Mouse (Mus musculus): Measurements from ENCODE around the gene Efna3. TPM values are rescaled to one million over a fixed set of nuclear protein-coding genes. Genes with fewer than 3 reads are reported as not detected.

Efna3 gene
- polyA plus RNA-seq, 1 experiment from 2014 or later, result 62.5 TPM

DNA sequence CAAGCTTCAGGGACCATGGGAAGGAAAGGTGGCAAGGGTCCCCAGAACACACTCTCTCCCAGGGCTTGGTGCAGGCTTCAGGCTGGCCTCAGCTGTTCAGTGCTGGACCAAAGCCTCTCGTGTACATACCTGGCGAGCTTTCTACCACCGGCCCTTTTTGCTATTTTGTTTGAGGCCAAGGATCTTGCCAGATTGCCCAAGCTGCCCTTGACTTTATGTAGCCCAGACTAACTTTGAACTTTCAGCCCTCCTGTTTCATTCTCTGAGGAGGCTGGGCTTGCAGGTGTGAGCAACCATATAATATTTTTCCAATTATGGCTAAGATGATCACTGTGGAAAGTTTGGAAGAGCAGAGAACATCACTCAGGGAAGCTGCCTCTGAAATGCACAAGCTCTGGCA lies 38.5 kb downstream of the Efna3 start:
- Histone ChIP-seq H3K9me3 (ENCODE audit: control insufficient read depth, low read length) (no peaks in the 10 kb centered on the region), H3K4me1 (replicated peaks; ENCODE audit: control insufficient read depth, insufficient read depth, low read length) (peaks cover 23% of the 10 kb centered on the region), H3K27ac (no peak overlapping the region), H3K36me3 (replicated peaks; ENCODE audit: control insufficient read depth, insufficient read depth) (no peaks in the 10 kb centered on the region), H3K4me2 (replicated peaks) (no peak overlapping the region), H3K9ac (no peak overlapping the region), H3K27me3 (ENCODE audit: control insufficient read depth, insufficient read depth, low read length) (peaks cover 17% of the 10 kb centered on the region), H3K4me3 (replicated peaks; ENCODE audit: low read length) (no peak overlapping the region)
- ATAC-seq (ENCODE audit: low FRiP score) (no peak), DNase-seq (ENCODE audit: low spot score) (no peak)
- 95% methylated on average over 3 of the region's 3 CpGs for WGBS

DNA sequence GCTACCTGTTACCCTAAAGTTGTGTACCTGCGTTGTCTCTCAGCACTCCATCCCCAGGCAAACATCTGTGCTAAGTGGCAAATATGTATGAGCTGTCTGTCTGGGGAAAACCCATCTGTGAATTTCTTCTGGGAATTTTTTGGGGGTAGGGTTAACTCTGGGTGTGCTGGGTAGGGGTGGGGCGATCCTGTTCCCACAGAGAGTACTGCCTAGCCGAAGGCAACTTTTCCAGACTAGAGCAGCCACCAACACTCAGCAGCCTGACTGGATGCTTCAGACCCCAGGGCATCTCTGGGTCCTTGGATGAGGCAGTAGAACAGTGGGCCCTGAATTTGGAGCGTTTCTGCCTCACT lies 40.5 kb downstream of the Efna3 start:
- Histone ChIP-seq H3K4me3 (replicated peaks; ENCODE audit: low read length) (no peak overlapping the region), H3K9me3 (ENCODE audit: control insufficient read depth, low read length) (no peaks in the 10 kb centered on the region), H3K9ac (no peak overlapping the region), H3K27me3 (ENCODE audit: control insufficient read depth, insufficient read depth, low read length) (peaks cover 29% of the 10 kb centered on the region), H3K4me1 (replicated peaks; ENCODE audit: control insufficient read depth, insufficient read depth, low read length) (peaks cover 28% of the 10 kb centered on the region), H3K4me2 (replicated peaks) (no peak overlapping the region; the same call in 1 of the 2 replicates), H3K36me3 (replicated peaks; ENCODE audit: control insufficient read depth, insufficient read depth) (no peaks in the 10 kb centered on the region), H3K27ac (no peak overlapping the region)
- ATAC-seq (ENCODE audit: low FRiP score), result no peak
- WGBS, result 19% methylated on average over 4 of the region's 4 CpGs
- no peak for DNase-seq (ENCODE audit: low spot score)

DNA sequence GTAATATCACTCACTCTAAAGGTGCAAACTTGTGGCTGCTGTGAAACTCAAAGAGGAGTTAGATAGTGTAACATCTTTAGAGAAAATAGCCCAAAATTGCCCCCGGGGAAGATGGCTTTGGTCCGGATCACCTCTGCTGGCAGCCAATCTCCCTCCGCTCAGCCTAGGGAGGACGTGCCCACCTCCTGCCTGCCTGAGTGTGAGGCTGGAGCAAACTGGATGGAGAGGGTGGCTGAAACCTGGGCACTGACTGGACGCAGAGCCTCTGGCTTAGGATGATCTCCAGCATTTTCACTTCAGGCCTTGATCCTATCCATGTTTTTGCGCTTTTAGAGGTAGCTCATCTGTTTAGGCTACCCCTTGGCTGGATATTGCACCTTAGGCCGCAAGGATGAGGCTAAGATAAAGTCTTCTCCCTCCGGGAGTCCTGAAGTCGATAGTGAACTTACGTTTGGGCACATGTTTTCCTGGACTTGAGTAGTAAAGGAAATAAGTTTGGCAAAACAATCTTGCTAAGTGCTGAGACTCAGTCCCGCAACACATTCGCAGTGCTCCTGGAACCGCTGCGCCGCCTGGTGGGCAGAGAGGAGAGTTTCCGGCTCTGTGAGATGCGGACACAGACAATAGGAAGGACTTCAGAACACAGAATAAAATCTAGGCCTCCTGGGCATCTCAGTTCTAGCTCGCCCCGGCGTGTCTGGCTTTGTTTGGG lies 41.0 kb downstream of the Efna3 start:
- peak; percentile 89 for DNase-seq (ENCODE audit: low spot score)
- Histone ChIP-seq H3K4me3 (replicated peaks; ENCODE audit: low read length) (peak overlapping the region; percentile 46), H3K4me2 (replicated peaks) (peak overlapping the region; percentile 95), H3K9me3 (ENCODE audit: control insufficient read depth, low read length) (no peaks in the 10 kb centered on the region), H3K27ac (no peak overlapping the region), H3K9ac (peak overlapping the region; percentile 61), H3K36me3 (replicated peaks; ENCODE audit: control insufficient read depth, insufficient read depth) (no peaks in the 10 kb centered on the region), H3K4me1 (replicated peaks; ENCODE audit: control insufficient read depth, insufficient read depth, low read length) (peaks cover 28% of the 10 kb centered on the region), H3K27me3 (ENCODE audit: control insufficient read depth, insufficient read depth, low read length) (peaks cover 29% of the 10 kb centered on the region)
- ATAC-seq (ENCODE audit: low FRiP score), result no peak
- WGBS, result 11% methylated on average over 20 of the region's 20 CpGs

DNA sequence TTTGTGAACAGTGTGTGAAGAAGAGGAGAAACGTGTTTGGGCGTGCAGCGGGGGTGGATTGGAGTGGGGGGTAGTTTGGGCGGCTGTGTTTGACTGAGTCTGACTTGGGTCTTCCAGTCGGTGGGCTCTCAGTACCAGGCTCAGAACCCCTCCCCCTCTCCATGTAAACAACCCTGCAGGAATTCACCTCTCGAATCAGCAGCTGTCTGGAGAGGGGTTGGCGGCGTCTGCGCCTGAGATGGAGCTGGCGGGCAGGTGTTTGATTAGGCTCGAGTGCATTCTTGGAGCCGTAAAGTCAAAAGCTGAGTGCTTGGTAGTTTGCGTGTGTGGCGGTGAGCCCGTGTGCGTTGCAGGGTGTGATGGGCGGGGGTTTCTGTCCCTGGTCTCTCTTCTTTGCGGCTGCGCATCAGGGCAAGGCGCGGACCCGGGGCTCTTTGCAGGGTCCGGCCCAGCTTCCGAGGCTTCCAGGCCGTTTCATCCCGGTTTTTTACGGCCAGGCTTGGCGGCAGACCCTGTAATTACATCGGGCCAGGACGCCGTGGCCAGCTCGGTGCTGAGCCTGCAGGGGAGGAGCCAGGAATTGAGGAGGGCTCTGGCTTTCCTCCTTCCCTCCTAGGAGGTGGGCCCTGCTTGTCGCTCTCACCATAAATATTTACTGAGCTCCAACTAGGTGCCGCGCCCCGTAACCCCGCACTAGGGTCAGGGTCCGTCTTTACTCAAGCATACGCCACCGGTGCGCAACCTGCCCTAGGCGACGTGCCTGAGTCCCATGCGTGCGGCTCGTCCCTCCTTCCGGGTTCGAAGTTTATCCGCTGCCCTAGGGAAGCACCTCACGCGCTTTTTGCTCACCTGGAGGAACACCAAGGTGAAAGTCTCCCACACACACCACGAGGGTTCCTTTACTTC lies 41.9 kb downstream of the Efna3 start, which contains the start of gene Efna1:
TSS of gene Efna1 (minus strand) at position 537 of the 906 bp plus-strand sequence.
- H3K27ac ChIP-seq, result no peak within 1 kb of the TSS; the same call in 1 of the 2 replicates
- peak; percentile 44 for DNase-seq (ENCODE audit: low spot score)
- peak; percentile 25; the same call in 1 of the 2 replicates for ATAC-seq (ENCODE audit: low FRiP score)
- WGBS, result under 1% methylated on average over 52 of the region's 52 CpGs
- peak within 1 kb of the TSS; percentile 46 for H3K4me3 ChIP-seq (replicated peaks; ENCODE audit: low read length)
- peak within 1 kb of the TSS; percentile 61 for H3K9ac ChIP-seq
- H3K9me3 ChIP-seq (ENCODE audit: control insufficient read depth, low read length), result no peaks in the 10 kb centered on the region
- H3K36me3 ChIP-seq (replicated peaks; ENCODE audit: control insufficient read depth, insufficient read depth), result no peaks in the 10 kb centered on the region
- H3K4me1 ChIP-seq (replicated peaks; ENCODE audit: control insufficient read depth, insufficient read depth, low read length), result peaks cover 28% of the 10 kb centered on the region
- peak within 1 kb of the TSS; percentile 95 for H3K4me2 ChIP-seq (replicated peaks)
- peaks cover 29% of the 10 kb centered on the region for H3K27me3 ChIP-seq (ENCODE audit: control insufficient read depth, insufficient read depth, low read length)

DNA sequence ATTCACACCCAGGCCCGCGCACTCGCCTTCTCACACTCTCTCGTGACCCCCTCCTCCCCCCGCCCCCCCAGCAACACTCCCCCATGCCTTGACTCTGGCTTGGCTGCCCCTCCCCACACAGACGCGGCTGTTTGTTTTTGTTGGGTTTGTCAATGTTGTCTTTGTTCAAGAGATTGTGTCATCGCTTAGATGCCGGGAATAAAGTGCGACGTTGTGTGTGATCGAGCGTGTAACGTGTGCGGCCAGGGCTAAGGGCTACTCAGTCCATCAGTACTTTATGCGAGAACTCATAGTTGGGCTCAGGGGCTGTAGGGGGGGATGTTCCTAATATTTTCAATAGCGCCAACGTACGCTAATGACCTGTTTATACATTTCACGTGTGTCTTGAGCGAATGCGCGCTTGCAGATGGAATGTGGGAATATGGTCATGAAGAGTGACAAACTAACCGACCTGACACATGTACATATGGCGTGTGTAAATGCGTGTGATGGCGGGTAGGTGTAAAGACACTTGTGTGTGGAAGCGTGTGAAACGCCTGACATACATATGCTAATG lies 42.6 kb downstream of the Efna3 start:
- H3K27me3 ChIP-seq (ENCODE audit: control insufficient read depth, insufficient read depth, low read length), result peaks cover 29% of the 10 kb centered on the region
- under 1% methylated on average over 28 of the region's 29 CpGs for WGBS
- no peak overlapping the region for H3K27ac ChIP-seq
- H3K4me2 ChIP-seq (replicated peaks), result peak overlapping the region; percentile 95
- ATAC-seq (ENCODE audit: low FRiP score) (peak; percentile 21; the same call in 1 of the 2 replicates), DNase-seq (ENCODE audit: low spot score) (peak; percentile 29)
- no peaks in the 10 kb centered on the region for H3K9me3 ChIP-seq (ENCODE audit: control insufficient read depth, low read length)
- H3K9ac ChIP-seq, result peak overlapping the region; percentile 61
- peaks cover 28% of the 10 kb centered on the region for H3K4me1 ChIP-seq (replicated peaks; ENCODE audit: control insufficient read depth, insufficient read depth, low read length)
- peak overlapping the region; percentile 46 for H3K4me3 ChIP-seq (replicated peaks; ENCODE audit: low read length)
- no peaks in the 10 kb centered on the region for H3K36me3 ChIP-seq (replicated peaks; ENCODE audit: control insufficient read depth, insufficient read depth)

DNA sequence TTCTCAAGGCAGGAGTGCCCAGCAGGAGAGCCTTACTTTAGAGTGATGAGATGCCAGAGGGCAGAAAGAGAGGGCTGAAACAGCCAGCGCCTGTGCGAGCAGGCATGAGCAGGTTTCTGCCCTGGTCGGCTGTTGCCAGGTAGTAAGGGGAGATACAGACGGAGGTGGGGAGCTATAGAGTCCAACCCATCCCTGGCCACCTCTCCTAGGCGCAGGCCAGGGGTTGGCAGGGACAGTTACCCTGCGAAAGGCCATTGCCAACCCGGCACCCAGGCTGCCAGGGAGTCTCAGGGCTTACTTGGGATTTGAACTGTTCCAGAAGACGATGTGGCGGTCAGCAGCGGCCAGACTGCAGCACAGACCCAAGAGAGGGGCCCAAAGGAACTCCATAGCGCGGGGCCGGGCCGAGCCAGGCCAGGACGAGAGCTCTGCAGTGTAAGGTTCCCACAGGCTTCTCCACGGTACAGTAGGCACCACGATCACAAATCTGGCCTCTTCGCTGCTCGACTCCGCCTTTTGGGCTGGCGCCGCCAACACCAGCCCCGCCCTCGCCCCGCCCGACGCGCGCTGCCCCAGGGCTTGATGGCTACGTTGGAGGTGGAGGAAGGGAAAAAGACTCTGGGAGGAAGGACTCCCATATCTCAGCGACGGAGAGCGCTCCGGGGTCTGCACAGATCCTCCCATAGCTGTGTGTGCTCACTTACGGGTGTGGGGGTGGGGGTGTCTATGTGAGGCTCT lies 43.4 kb downstream of the Efna3 start:
- H3K4me1 ChIP-seq (replicated peaks; ENCODE audit: control insufficient read depth, insufficient read depth, low read length), result peaks cover 28% of the 10 kb centered on the region
- peak; percentile 66 for ATAC-seq (ENCODE audit: low FRiP score)
- H3K9me3 ChIP-seq (ENCODE audit: control insufficient read depth, low read length), result no peaks in the 10 kb centered on the region
- peak overlapping the region; percentile 61 for H3K9ac ChIP-seq
- peak overlapping the region; percentile 95 for H3K4me2 ChIP-seq (replicated peaks)
- DNase-seq (ENCODE audit: low spot score), result peak; percentile 67
- H3K36me3 ChIP-seq (replicated peaks; ENCODE audit: control insufficient read depth, insufficient read depth), result no peaks in the 10 kb centered on the region
- WGBS, result 3% methylated on average over 34 of the region's 35 CpGs
- peak overlapping the region; percentile 45; the same call in 1 of the 2 replicates for H3K27ac ChIP-seq
- H3K4me3 ChIP-seq (replicated peaks; ENCODE audit: low read length), result peak overlapping the region; percentile 46
- peaks cover 29% of the 10 kb centered on the region for H3K27me3 ChIP-seq (ENCODE audit: control insufficient read depth, insufficient read depth, low read length)

DNA sequence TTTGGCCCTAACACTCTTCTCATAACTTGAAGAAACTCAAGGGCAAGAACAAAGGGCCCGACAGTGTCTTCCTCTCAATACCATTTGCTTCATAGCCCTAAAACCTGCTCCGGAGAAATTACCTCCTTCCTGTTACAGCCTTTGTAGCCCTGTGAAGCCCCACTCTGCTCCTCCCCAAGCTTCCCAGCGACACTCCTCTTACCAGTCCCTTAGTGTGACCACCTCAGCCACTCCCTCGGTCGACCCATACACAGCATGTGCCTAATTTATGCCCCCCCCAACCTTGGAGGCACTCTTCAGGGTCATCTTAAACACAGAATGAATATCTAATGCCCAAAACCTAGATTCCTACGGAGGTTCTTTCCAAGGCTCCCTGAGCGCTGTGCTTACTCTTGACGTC lies 44.1 kb downstream of the Efna3 start:
- DNase-seq (ENCODE audit: low spot score) (no peak), ATAC-seq (ENCODE audit: low FRiP score) (no peak)
- Histone ChIP-seq H3K4me1 (replicated peaks; ENCODE audit: control insufficient read depth, insufficient read depth, low read length) (peaks cover 28% of the 10 kb centered on the region), H3K36me3 (replicated peaks; ENCODE audit: control insufficient read depth, insufficient read depth) (no peaks in the 10 kb centered on the region), H3K9me3 (ENCODE audit: control insufficient read depth, low read length) (no peaks in the 10 kb centered on the region), H3K4me3 (replicated peaks; ENCODE audit: low read length) (peak overlapping the region; percentile 46), H3K27ac (no peak overlapping the region), H3K27me3 (ENCODE audit: control insufficient read depth, insufficient read depth, low read length) (peaks cover 29% of the 10 kb centered on the region), H3K4me2 (replicated peaks) (peak overlapping the region; percentile 95), H3K9ac (peak overlapping the region; percentile 61; the same call in 1 of the 2 replicates)
- WGBS, result 22% methylated on average over 8 of the region's 8 CpGs

DNA sequence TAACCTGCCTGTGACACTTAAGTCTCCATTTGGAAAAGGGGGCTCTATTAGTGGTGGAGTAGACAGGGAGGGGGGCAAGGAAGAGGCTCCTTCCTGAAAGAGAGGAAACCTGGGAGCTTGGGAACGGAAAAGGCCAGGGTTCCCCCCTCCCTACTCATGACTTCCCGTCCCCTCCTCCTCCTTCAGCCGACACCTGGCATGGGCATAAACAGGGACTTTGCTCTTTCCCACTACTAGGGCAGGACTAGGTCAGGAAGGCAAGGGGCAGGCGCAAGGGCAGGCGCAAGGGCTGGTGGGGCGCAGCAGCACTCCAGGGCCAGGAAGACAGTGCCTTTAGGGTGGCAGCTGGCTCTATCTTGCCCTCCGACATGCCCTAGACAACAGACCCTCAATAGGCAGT lies 44.7 kb downstream of the Efna3 start:
- peak overlapping the region; percentile 95 for H3K4me2 ChIP-seq (replicated peaks)
- peak overlapping the region; percentile 24; the same call in 1 of the 2 replicates for H3K9ac ChIP-seq

More for the DNA sequence above, 44.7 kb downstream of the Efna3 start:
- Histone ChIP-seq H3K27me3 (ENCODE audit: control insufficient read depth, insufficient read depth, low read length) (peaks cover 29% of the 10 kb centered on the region), H3K4me1 (replicated peaks; ENCODE audit: control insufficient read depth, insufficient read depth, low read length) (peaks cover 28% of the 10 kb centered on the region), H3K27ac (0 out of 2 replicates have a peak overlapping the region, but pooled peaks have one; percentile 32), H3K9me3 (ENCODE audit: control insufficient read depth, low read length) (no peaks in the 10 kb centered on the region), H3K36me3 (replicated peaks; ENCODE audit: control insufficient read depth, insufficient read depth) (no peaks in the 10 kb centered on the region), H3K4me3 (replicated peaks; ENCODE audit: low read length) (peak overlapping the region; percentile 46)
- WGBS, result 77% methylated on average over 7 of the region's 7 CpGs
- ATAC-seq (ENCODE audit: low FRiP score) (no peak), DNase-seq (ENCODE audit: low spot score) (no peak)
